Mouse (Mus musculus) cerebellum, adult 9-11 months (tissue): ENCODE results near the gene Pnma1.

Experiments
- DNase-seq: peaks from one replicate; pipeline ENCODE4 v3.0.0; 2022

Gene Pnma1

DNA sequence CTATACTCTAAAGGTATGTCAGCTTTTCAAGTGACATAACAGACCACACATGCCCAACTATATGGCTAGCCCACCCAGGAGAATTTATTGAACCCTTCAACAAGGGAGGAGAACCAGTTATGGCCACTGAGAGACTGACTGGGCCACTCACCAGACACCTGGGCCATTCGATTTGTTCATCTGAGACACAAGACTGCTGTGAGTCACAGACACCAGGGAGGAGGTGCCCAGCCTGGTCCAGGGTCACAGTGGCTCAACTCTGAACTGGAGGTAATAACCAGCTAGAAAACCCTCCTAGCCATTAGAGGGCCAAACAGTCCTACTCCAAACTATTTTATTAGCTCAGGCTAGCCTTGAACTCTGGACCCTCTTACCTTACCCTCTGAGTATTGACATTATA, 29.8 kb upstream of the Pnma1 start:
- peak; percentile 20 for DNase-seq

DNA sequence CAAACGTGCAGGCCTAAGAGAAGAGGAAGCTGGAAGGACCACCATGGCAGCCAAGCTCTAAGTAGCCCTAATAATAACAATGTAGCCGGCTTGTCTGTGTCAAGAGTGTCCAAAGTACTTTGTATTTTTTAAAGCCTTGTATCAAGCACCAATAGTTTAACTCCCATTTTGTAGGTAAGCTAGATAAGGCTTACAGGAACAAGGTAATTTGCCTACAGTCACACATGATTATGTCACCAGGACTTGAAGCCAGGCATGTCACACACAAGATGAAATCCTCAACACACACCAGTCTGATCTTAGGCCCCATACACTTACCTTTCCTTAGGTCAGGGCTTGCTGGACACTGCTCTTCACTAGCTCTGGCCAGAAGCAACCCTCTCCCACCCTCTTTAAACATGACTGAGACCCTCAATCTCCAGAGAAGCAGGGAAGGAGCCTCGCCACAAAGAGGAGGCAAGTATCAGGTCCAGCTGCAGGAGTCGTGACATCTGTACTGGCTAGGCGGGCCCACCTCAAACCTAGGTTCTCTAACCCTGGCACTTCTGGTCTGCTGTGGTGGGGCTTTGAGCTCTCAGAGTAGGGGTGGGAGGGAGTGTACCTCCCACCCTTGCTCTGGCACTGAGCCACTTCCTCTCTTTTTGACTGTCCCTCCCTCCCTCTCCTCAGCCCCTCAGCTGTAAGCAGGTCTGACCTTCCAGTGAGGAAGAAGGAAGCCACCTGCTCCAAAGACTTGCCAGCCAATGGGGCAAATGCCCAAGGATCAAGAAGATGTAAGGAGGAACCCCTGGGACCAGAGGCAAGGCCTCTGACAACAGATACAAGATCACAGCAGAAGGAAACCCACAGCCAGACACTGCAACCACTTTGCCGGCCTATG, 28.8 kb upstream of the Pnma1 start:
- DNase-seq = peak; percentile 44

DNA sequence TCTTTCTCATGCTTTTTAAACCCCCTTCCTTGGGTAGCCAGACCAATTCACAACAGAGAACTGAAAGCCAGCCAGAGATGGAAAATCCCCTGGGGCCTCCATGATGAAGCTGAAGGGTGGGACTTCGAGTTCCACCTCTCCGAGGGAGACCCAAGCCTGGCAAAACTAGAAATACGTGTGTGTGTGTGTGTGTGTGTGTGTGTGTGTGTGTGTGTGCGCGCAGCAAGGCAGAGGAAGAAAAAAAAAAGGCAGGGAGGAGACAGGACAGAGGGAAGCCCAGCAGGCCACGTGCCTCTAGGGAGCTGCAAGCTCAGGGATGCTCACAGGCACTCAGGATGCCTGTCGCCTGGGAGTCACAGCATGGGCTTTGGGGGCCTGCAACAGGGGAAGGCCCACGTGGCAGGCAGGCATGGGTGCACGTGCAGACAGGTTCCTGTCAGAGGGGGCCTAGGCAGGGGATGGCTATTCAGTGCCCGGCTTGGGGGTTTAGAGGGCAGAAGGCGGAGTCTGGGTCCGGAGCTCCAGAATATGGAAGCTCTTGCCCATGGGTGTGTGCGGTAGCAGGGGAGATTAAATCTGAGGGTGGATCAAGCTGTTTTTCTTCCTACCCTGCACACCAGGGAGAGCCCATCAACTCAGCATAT, 28.0 kb upstream of the Pnma1 start:
- peak; percentile 69 for DNase-seq

DNA sequence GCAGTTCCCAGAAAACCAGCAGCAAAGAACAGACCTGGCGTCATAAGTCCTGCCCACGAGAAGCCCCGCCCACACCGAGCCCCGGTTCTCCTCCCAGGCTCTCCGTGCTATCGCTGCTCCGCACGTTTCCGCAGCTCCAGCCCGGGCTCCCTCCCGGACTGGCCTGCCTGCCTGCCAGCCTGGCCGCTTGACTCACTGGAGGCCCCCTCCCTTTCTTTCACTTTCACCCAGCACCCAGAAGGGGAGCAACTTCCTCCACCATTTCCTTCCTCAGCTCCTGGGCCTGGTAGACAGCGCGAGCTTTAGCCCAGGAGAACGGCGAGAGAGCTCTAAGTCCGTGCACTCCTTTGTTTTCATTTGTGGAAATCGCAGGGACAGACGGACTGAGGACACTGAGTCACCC, 27.4 kb upstream of the Pnma1 start:
- DNase-seq = peak; percentile 88

DNA sequence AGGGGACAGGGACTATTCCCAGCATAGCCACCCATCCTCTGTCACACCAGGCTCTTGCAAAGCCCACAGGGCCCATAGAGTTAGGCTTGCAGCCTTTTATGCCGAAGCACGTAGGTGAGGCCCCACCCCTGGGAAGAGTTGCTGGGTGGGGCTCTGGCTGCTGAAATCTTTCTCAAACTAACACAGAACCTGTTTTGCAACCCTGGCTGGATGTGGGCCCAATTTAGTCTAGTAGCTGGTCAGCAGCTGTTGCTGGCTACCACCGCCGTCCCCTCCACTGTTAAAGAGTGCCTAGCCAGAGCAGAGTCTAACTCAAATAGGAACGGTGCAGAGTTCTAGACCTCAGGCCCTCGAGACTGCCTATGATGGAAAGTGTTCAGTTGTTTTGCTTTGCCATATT, 26.6 kb upstream of the Pnma1 start:
- DNase-seq = peak; percentile 53

DNA sequence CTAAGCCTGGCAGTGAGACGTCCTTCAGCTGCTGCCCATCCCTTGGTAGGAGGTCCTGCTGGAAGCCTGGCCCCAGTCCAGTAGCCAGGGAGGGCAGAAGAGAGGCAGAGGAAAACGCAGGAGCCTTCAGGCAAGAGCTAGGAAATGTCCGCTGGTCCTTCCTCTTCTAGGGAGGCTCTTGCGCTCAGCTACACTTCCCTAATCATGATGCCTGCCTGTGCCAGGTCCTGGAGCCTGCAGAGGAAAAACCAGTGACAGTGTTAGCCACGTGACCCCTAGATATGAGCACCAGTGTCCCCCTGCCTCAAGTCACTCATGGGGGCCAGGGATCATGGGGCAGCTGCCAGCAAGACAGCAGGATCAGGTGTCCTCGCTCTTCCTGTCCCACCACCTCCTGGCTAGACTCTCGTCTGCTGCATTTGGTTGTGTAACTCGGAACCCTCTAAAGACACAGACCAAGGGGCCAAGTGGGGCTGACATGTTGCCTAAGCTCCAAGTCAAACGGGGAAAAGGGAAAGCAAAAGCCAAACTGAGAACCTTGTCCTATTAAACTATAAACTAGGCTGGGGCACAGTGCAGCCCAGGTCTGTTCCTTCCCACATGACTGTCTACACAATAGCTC, 26.0 kb upstream of the Pnma1 start:
- DNase-seq = peak; percentile 76

DNA sequence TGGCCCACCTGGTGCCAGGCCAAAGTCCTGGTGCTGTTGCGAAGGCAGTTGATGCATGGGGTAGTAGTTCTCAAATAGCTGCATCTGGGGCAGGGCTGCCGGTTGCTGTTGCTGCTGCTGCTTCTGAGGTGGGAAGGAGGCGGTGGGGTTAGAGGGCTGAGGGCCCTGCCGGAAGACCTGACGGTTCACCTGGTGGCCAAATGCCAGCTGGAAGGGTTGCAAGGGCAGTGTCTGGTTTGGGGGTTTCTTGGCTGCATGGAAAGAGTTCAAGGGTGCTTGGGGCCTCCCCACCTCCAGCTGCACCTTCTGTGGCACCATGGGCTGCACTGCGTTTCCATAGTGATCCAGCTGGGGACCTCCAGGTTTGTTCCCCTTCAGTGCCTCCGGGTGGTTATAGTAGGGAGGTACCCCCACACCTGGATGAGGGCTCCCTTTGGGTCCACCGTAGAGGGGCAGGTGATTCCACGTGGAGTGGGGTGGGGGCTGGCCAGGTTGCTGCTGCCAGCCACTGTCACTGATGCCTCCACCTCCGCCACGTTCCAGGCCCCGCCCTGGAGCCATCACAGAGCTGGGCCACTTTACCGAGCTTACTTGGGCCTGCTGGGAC, 25.1 kb upstream of the Pnma1 start:
- peak; percentile 67 for DNase-seq

DNA sequence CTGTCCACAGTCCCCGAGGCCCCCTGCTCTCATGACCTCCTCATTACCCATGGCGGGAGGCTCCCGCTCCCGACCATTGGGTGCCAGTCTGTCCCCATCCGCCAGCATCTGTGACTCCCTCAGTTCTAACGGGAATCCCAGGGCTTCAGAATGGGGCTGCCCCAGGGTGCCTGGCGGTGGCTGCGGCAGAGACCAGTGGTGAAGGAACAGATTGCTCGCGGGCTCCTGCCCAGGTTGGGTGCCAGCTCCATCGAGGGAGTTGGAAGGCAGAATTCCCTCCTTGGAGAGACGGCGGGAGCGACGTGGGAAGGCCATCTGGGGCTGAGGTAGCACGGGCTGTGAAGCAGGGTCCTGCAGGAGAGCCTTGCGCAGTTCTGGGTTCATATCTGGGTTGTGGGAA, 24.6 kb upstream of the Pnma1 start:
- peak; percentile 79 for DNase-seq

DNA sequence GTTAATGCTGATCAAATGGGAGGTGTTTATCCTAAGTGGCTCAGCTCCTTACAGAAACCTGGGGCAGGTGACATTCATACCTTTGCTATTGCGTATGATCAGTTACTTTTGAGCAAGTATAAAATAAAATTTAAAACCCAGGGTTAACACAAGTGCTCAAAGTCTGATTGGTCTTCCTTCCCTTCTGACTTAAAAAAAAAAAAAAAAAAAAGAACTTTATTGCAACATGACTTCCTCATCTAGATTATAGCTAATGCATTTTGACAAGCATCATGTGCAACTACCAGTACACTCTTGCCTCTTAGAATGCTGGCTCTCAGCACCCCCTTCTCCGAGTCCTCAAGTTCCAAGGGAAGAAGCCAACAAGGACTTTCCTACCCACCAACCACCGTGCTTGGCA, 23.9 kb upstream of the Pnma1 start:
- no peak for DNase-seq

DNA sequence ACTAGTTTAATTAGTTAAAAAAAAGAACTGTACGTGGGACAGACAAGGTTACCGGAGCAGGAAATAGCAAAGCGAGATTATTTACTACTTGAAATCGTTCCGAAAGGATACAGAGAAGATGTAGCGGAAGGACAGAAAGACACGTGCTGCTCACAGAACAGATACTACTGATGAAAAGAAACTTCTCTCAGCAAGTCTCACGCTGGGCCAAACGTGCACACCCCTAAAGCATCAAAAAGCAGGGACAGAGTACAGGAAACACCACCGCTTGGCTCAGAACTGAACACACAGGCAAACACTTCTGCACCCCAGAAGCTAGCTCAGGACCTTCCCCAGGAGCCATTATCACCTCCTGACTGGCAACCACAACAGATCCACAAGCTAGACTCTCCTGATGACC, 22.3 kb upstream of the Pnma1 start:
- DNase-seq = no peak

DNA sequence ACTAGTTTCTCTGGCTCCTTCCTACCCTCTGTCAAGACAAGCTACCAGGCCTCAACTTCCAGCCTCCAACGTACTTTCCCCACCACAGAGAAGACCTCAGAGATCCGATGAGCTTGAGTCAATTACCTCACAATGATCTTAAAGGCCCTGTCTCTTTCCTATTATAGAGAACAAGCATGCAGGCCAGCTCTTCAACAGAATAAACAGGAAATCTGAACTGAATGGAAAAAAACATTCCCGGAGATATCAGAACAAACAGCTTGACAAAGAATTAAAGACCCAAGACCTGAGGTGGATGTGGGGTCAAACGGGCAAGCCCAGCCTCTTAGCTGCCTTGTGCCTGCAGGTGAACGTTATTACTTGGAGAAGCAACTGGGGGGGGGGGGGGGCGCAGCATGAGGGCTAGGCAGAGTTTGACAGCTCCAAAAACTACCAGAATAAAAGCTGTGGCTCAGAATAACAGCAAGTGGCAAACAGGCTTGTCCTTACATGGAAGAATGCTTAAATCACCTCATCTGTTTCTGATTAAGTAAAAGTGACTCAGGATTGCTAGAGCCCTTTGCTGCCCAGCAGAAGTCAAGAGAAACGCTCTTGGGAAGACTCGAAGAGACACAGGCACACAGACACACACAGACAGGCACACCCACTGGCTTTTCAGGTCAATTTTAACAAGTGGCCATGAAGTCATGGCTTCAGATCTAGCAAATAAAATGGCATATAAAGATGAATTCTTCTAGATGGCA, 17.5 kb upstream of the Pnma1 start:
- DNase-seq = no peak

DNA sequence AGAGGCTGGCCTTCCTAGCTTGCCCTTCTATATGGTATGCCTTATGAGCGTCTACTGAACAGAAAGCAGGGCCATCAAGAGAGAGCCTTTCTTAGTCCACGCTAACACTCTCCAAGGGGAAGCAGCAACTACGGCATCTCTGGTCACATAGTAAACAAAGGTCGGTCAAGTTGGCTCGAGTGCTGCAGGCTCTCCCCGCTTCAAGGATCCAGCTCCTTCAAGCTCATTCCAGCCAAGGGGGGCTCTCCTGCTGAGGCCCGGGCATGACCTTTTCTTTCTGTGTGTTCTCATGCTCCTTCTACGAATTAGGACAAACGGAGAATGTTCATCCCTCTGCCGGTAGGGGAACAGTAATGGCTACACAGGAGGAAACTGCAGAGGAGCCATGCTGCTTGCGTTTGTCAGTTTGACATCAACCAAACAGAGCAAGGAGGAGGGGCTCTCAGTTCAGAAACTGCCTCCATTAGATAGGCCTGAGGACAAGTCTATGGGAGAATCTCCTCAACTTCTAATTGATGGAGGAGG, 15.4 kb upstream of the Pnma1 start:
- no peak for DNase-seq

DNA sequence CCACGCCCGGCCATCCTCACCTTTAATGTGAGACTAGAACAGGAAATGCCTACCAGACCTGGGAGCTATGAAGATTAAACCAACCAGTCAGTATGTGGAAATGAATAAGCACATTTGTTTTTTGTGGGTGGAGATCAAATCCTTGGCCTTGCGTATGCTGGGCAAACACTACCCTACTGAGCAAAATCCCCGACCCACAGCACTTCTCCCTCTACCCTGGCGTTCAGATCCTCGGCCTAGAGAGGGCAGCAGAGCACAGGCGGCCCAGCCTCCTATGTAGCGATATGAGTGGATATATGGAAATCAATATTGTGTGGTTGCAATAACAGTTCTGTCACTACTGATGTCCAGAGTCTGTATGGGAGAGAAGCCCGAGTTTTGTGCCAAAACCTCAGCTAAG, 14.8 kb upstream of the Pnma1 start:
- DNase-seq = peak; percentile 26

DNA sequence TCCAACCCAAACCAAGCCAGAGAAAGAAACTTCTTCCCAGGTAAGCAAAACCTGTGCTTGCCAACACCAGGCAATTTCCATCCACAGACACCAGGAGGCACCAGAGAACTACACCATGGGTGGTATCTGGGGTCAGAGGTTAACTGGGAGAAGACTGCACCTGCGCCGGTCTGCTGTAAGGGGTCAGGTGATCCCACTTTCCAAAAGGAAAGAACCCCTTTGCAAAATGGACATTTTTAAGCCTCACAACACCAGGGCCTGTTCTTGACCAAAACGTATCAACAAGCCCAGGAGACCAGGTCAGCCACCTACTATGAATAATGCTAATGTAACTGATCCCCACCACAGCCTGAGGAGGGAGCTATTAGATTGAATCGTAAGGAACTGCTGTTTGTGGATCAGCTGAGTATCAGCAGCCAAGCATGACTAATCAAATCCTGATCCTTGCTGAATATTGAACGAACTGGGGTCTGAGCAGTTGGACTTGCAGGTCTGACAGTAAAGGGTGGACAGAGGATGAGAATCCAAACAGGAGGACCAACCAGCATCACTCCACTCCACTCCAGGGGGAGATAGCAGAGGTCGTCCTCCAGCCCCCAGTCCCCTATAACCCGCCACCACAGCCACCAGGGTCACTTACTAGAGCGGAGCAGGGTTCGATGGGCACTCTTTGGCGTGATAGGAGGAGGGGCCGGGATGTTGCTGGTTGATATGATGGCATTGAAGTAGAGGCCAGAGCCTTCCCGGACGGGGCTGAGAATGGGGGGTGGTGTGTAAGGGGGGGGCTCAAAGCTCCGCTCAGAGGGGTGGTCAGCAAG, 13.5 kb upstream of the Pnma1 start:
- no peak for DNase-seq

DNA sequence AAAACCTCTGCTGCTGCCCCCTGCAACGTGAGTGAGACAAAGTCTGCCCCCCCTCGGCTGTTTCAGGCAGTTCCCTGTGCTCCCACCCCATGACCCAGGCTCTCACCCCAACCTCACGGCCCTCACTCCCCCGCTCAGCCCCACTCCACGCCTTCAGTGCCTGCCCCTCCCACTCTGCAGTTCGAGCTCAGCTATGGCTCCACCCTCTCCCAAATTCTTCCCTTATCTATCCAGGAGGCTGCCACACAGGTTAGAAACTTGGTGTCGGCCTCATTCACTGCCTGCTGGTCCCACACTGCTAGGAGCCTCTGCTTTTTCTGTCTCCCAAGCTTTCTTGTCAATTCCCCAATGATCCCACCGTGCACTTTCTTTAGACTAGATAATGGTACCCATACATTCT, 12.8 kb upstream of the Pnma1 start:
- no peak for DNase-seq

DNA sequence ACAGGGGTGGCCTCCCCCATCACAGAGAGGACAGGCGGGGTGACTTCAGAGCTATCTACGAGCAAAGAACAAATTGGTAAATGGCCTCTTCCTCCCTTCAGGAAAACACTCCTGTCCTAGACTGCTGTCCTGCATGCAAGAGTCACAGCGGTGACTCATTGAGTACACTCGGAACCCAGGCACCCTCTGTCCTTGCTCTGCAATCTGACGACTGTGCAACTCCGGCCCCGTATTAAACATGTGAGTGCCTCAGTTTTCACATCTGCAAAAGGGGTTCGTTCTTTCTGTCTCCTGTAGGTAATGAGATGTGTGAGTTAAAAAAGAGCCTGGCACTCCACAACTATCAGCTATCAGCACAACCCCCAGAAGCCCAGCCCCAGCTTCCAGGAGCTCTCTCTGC, 12.2 kb upstream of the Pnma1 start:
- no peak for DNase-seq

DNA sequence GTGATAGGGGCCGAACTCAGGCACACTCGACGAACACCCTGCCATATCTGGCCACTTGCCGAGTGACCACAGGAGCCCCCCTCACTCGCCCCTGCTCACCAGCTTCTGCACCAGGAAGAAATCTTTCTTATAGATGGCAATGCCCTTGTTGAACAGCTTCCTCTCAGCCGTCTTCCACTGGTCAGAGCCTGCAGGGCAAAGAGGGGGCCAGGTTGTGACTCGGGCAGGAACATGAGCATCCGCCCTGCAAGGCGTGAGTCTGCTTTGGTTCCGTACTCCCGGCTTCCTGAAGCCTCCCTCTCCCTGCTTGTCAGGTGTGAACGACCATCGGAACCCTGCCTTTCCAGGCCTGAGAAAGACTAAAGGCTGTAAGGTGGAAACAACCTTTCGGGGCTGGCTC, 9.9 kb upstream of the Pnma1 start:
- no peak for DNase-seq

DNA sequence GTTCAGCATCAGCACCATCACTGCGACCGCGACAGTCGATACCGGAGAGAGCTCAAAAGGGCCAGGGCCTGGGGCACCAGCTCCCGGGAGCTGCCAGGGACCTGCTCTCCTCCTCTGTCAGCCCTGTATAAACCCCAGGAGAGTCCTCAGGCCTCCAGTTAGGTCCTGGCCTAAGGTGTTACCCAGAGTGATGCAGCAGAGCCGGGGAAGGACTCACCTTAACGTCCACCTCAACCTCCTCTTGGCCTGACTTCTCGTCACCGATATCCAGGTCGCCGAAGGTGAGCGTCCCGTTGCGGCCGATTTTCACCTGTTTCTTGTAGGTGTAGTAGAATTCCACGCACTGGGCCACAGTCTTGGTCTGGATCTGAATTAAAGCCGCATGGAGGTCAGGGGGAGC, 7.9 kb upstream of the Pnma1 start:
- DNase-seq = peak; percentile 43

DNA sequence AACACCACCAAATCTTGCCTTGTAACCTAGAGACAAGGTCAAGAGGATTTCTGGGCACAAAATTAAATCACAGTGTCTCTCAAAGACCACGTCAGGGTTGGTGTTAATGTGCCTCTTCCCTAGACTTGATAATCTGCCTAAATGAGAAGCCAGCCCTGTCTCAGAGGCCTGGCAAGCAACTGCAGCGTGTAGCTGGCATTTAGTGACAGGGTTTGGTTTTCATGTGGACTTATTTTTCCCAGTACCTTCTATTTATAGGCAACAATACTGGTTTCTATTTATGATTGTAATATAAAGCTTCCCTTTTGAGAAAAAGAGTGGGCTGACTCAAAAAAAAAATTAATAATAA, 7.2 kb upstream of the Pnma1 start:
- DNase-seq = peak; percentile 73

DNA sequence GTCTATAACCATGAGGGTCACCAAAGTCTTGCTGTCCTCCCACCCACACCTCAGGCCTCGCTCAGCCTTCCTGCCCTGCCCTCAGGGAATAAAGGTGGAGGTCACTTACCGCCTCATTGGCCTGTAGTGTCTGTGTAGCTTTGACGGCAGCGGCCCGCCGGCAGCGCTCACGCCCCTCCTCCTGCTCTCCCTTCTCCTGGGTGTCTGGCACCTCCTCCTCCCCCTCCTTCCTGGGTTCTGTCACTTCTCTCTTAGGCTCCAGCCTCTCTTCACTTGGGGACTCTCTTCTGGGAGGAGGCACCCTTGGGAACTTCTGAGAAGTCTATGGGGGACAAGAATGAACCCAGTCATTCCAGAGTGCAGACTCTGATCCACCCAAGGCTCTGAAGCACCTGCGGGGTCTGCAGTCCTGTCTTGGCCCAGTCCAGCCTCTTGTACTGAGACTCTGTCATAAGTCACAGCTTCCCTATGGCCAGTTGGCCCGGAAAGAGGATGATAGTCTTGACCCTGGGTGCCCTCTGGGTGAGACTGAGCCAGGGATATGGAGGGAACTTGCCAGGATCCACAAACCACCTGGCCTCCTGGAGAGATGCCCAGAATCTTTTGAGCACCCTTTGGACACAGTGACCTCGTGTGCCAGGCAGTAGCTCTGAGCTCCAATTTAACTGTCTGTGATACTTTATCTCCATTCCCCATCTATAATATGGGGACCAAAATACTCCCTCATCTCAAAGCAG, 6.7 kb upstream of the Pnma1 start:
- DNase-seq = peak; percentile 96

DNA sequence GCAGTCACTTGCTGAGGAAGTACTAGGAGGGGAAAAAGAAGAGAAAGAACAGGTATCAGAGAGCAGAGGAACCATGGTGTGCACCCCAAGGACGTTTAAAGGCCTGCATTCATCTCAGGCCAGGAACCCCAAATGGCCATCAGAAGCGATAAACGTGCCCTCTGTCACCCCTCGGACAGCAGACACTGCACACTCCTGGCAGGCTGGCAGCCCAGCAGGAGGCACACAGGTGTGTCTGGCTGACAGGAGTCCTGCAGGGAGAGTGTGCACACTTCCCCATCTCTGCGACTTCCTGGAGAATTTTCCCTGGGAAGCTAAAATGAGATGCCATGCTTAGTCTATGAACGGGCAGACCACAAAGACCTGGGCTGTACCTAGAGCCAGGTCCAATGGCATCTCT, 5.1 kb upstream of the Pnma1 start:
- peak; percentile 50 for DNase-seq
